Mouse (Mus musculus) spleen, adult 2 months (tissue): ENCODE measurements around the gene Treml1.

Source experiments
- CTCF ChIP-seq: fragments of 200-500 bp; IDR thresholded peaks from 2 replicates; pipeline ENCODE4 v1.5.1; 2011; ENCODE audit warnings: mild to moderate bottlenecking, inconsistent platforms; ENCODE audit not compliant: insufficient read depth, insufficient read length, insufficient replicate concordance; ENCODE audit errors: extremely low read depth
- POLR2A ChIP-seq: fragments of 200-500 bp; IDR thresholded peaks from 2 replicates; pipeline ENCODE4 v1.6.1; 2011; ENCODE audit warnings: low read depth, low read length, inconsistent platforms

DNA sequence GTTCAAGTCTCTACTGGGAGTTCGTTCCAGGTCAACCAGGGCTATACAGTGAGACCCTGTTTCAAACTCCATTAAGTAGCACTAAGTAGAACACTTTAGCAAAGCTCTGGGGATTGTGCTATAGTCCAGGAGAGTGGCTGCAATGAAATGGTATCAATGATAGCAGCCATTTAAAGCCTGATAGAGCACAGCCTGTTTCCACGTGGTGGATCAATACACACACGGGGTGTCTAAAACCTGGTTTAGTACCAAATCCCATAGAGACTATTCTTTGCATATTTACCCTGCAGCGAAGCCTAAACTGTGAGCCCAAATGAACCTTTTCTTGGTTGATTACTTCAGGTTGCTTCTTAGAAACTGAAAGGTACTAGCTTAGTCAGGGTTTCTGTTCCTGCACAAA lies 42.0 kb downstream of the Treml1 start:
- TF ChIP-seq POLR2A (no peak), CTCF (no peak)
